Mouse (Mus musculus): ENCODE results near the gene AF067061. TPM values are rescaled to one million over a fixed set of nuclear protein-coding genes. Genes with fewer than 3 reads are reported as not detected.
"Not testable (repeated sequence)": the region's sequence is repeated elsewhere in the genome, so short reads cannot be mapped to it uniquely, and the experiment has no call there.

AF067061 gene
- not detected in 2 replicates for polyA plus RNA-seq (2012; rRNA removed)
- not detected in 2 replicates for polyA plus RNA-seq (2014; fragmentation: Nextera tagmentation; extraction: Ambion mirVana)

GRCm38 (mm10) chr13:120262870-120263269 is at the start of gene AF067061:
AF067061 (plus strand) TSS chr13:120263114.
- WGBS (ENCODE audit: insufficient replicate concordance) = 72% methylated on average over 2 of the region's 2 CpGs
- not testable (repeated sequence) for H3K4me2 ChIP-seq (ENCODE audit: low read depth); H3K27ac ChIP-seq; H3K9ac ChIP-seq (replicated peaks); H3K4me1 ChIP-seq (replicated peaks; ENCODE audit: control insufficient read depth in 2 of 2, insufficient read depth in 2 of 2, low read length in 1 of 2); ATAC-seq (ENCODE audit: insufficient read depth); H3K36me3 ChIP-seq (replicated peaks; ENCODE audit: control insufficient read depth, insufficient read depth, low read depth); H3K4me3 ChIP-seq (ENCODE audit: insufficient read depth in 1 of 2, low read depth in 2 of 2, low read length in 2 of 2); H3K27me3 ChIP-seq (ENCODE audit: control insufficient read depth, insufficient read depth, low read length); H3K9me3 ChIP-seq (ENCODE audit: control insufficient read depth, low read length); DNase-seq (ENCODE audit: low read depth in 3 of 3, low spot score in 3 of 3)

- not testable (repeated sequence) for H3K27ac ChIP-seq; H3K9ac ChIP-seq (replicated peaks); H3K4me2 ChIP-seq (ENCODE audit: low read depth); H3K36me3 ChIP-seq (replicated peaks; ENCODE audit: control insufficient read depth, insufficient read depth, low read depth); H3K4me1 ChIP-seq (replicated peaks; ENCODE audit: control insufficient read depth in 2 of 2, insufficient read depth in 2 of 2, low read length in 1 of 2); H3K27me3 ChIP-seq (ENCODE audit: control insufficient read depth, insufficient read depth, low read length); H3K4me3 ChIP-seq (ENCODE audit: insufficient read depth in 1 of 2, low read depth in 2 of 2, low read length in 2 of 2); ATAC-seq (ENCODE audit: insufficient read depth); DNase-seq (ENCODE audit: low read depth in 3 of 3, low spot score in 3 of 3); H3K9me3 ChIP-seq (ENCODE audit: control insufficient read depth, low read length)
- no CpG with 5 or more reads among the region's 2 CpGs for WGBS (ENCODE audit: insufficient replicate concordance)
These were observed 47.1 kb upstream of the AF067061 start, which contains the start of gene Gm21762 for GRCm38 (mm10) chr13:120215847-120216246. Gm21762 (minus strand) TSS chr13:120215947.

GRCm38 (mm10) chr13:120220922-120221321 is 42.0 kb upstream of the AF067061 start:
- H3K27me3 ChIP-seq (ENCODE audit: control insufficient read depth, insufficient read depth, low read length); DNase-seq (ENCODE audit: low read depth in 3 of 3, low spot score in 3 of 3): not testable (repeated sequence)
- 76% methylated on average over 5 of the region's 5 CpGs for WGBS (ENCODE audit: insufficient replicate concordance)

GRCm38 (mm10) chr13:120223012-120223659 is 39.8 kb upstream of the AF067061 start:
- not testable (repeated sequence) for DNase-seq (ENCODE audit: low read depth in 3 of 3, low spot score in 3 of 3); H3K27ac ChIP-seq; H3K36me3 ChIP-seq (replicated peaks; ENCODE audit: control insufficient read depth, insufficient read depth, low read depth); H3K9me3 ChIP-seq (ENCODE audit: control insufficient read depth, low read length); H3K27me3 ChIP-seq (ENCODE audit: control insufficient read depth, insufficient read depth, low read length); H3K4me1 ChIP-seq (replicated peaks; ENCODE audit: control insufficient read depth in 2 of 2, insufficient read depth in 2 of 2, low read length in 1 of 2); H3K9ac ChIP-seq (replicated peaks); H3K4me2 ChIP-seq (ENCODE audit: low read depth); H3K4me3 ChIP-seq (ENCODE audit: insufficient read depth in 1 of 2, low read depth in 2 of 2, low read length in 2 of 2); ATAC-seq (ENCODE audit: insufficient read depth)
- WGBS (ENCODE audit: insufficient replicate concordance) = 80% methylated on average over 16 of the region's 25 CpGs

More at GRCm38 (mm10) chr13:120220922-120221321, 42.0 kb upstream of the AF067061 start:
- not testable (repeated sequence) for ATAC-seq (ENCODE audit: insufficient read depth); H3K4me2 ChIP-seq (ENCODE audit: low read depth); H3K4me1 ChIP-seq (replicated peaks; ENCODE audit: control insufficient read depth in 2 of 2, insufficient read depth in 2 of 2, low read length in 1 of 2); H3K4me3 ChIP-seq (ENCODE audit: insufficient read depth in 1 of 2, low read depth in 2 of 2, low read length in 2 of 2); H3K27ac ChIP-seq; H3K36me3 ChIP-seq (replicated peaks; ENCODE audit: control insufficient read depth, insufficient read depth, low read depth); H3K9me3 ChIP-seq (ENCODE audit: control insufficient read depth, low read length); H3K9ac ChIP-seq (replicated peaks)

GRCm38 (mm10) chr13:120231798-120232197 is 31.1 kb upstream of the AF067061 start:
- not testable (repeated sequence) for H3K4me2 ChIP-seq (ENCODE audit: low read depth); H3K36me3 ChIP-seq (replicated peaks; ENCODE audit: control insufficient read depth, insufficient read depth, low read depth); H3K27ac ChIP-seq; DNase-seq (ENCODE audit: low read depth in 3 of 3, low spot score in 3 of 3); H3K9ac ChIP-seq (replicated peaks); H3K4me1 ChIP-seq (replicated peaks; ENCODE audit: control insufficient read depth in 2 of 2, insufficient read depth in 2 of 2, low read length in 1 of 2); ATAC-seq (ENCODE audit: insufficient read depth); H3K27me3 ChIP-seq (ENCODE audit: control insufficient read depth, insufficient read depth, low read length); H3K4me3 ChIP-seq (ENCODE audit: insufficient read depth in 1 of 2, low read depth in 2 of 2, low read length in 2 of 2); H3K9me3 ChIP-seq (ENCODE audit: control insufficient read depth, low read length)
- 85% methylated on average over 16 of the region's 17 CpGs for WGBS (ENCODE audit: insufficient replicate concordance)

- H3K36me3 ChIP-seq (replicated peaks; ENCODE audit: control insufficient read depth, insufficient read depth, low read depth); H3K27ac ChIP-seq; DNase-seq (ENCODE audit: low read depth in 3 of 3, low spot score in 3 of 3); H3K9me3 ChIP-seq (ENCODE audit: control insufficient read depth, low read length); H3K9ac ChIP-seq (replicated peaks); H3K27me3 ChIP-seq (ENCODE audit: control insufficient read depth, insufficient read depth, low read length); ATAC-seq (ENCODE audit: insufficient read depth); H3K4me3 ChIP-seq (ENCODE audit: insufficient read depth in 1 of 2, low read depth in 2 of 2, low read length in 2 of 2); H3K4me1 ChIP-seq (replicated peaks; ENCODE audit: control insufficient read depth in 2 of 2, insufficient read depth in 2 of 2, low read length in 1 of 2); H3K4me2 ChIP-seq (ENCODE audit: low read depth): not testable (repeated sequence)
- 57% methylated on average over 13 of the region's 25 CpGs for WGBS (ENCODE audit: insufficient replicate concordance)
These were observed 30.4 kb upstream of the AF067061 start for GRCm38 (mm10) chr13:120232447-120233049.

- H3K27me3 ChIP-seq (ENCODE audit: control insufficient read depth, insufficient read depth, low read length); H3K9me3 ChIP-seq (ENCODE audit: control insufficient read depth, low read length); ATAC-seq (ENCODE audit: insufficient read depth); H3K27ac ChIP-seq; H3K4me2 ChIP-seq (ENCODE audit: low read depth); H3K4me3 ChIP-seq (ENCODE audit: insufficient read depth in 1 of 2, low read depth in 2 of 2, low read length in 2 of 2); DNase-seq (ENCODE audit: low read depth in 3 of 3, low spot score in 3 of 3); H3K36me3 ChIP-seq (replicated peaks; ENCODE audit: control insufficient read depth, insufficient read depth, low read depth); H3K9ac ChIP-seq (replicated peaks); H3K4me1 ChIP-seq (replicated peaks; ENCODE audit: control insufficient read depth in 2 of 2, insufficient read depth in 2 of 2, low read length in 1 of 2): not testable (repeated sequence)
These were observed 24.1 kb upstream of the AF067061 start, which contains the start of gene Gm21731 for GRCm38 (mm10) chr13:120238811-120239210. Gm21731 (plus strand) TSS chr13:120239111.
